In the genomic region with DNA sequence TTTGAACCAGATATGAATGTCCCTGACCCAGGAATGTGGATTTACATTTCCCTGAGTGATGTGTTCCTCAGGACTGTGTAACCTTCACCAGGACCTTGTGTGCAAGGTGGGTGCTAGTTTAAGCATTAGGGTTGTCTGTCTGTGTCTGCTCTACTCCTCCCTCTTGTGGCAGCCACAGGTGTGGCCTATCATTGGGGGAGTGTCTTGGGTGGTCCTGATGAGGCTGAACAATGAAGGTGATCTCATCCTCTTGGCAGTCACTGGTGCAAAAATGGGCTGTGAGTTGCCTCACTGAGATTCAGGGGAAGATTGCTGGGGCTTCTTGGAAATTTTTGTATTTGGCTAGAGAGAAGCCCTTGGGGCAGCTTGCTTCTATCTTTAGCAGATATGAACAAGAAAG, we compare ENCODE assay signal across 12 mouse cellular contexts.
A peak's percentile ranks its signal among the peaks of the same experiment; 100 is the strongest.
DNase-seq lines count a peak whose midpoint lies in the region; ATAC-seq and TF ChIP-seq lines count a peak whose summit lies in the region.
"Had no signal": no experiment of that assay in that cellular context is flagged by ENCODE, and none has a peak within 500 bp of the region (broad histone marks: within the 10 kb centered on the region; RNA-seq: fewer than 3 reads in every experiment).

No protein-coding gene starts in this region.

- 0 out of 2 replicates have a peak, but pooled peaks cover 3% of the 10 kb centered on the region for H3K4me1 ChIP-seq in liver, adult 2 months (ENCODE audit: control insufficient read depth, insufficient read depth, low read length)
- no peaks in the 10 kb centered on the region for H3K4me1 ChIP-seq in embryonic facial prominence, embryonic 14.5 days (ENCODE audit: control insufficient read depth, insufficient read depth, low read length)
- no peaks in the 10 kb centered on the region for H3K4me1 ChIP-seq in stomach, postnatal 0 days (replicated peaks; ENCODE audit: control insufficient read depth, insufficient read depth)
- H3K4me1 ChIP-seq: limb, embryonic 15.5 days had no signal

- ATAC-seq in embryonic facial prominence, embryonic 14.5 days (ENCODE audit: low read depth) = 0 out of 2 replicates have a peak, but pooled peaks have one; percentile 53
- no peak for ATAC-seq in stomach, postnatal 0 days (ENCODE audit: low FRiP score, low TSS enrichment)

- TF ChIP-seq CTCF in liver, adult 2 months (IDR thresholded peaks at IDR 0.05; ENCODE audit: low read depth, low read length) = peak; percentile 21; the same call in 1 of the 2 replicates
- peak; percentile 69 for TF ChIP-seq CTCF in stomach, postnatal 0 days (IDR thresholded peaks at IDR 0.05; ENCODE audit: low read depth)

- no peaks in the 10 kb centered on the region for H3K27me3 ChIP-seq in liver, adult 2 months (ENCODE audit: control insufficient read depth, insufficient read depth, low read length)
- H3K27me3 ChIP-seq in embryonic facial prominence, embryonic 14.5 days (replicated peaks; ENCODE audit: control insufficient read depth, insufficient read depth, low read length) = no peaks in the 10 kb centered on the region
- H3K27me3 ChIP-seq in stomach, postnatal 0 days (ENCODE audit: control insufficient read depth, insufficient read depth, low read length) = no peaks in the 10 kb centered on the region
- H3K27me3 ChIP-seq: limb, embryonic 15.5 days had no signal

- no peaks in the 10 kb centered on the region for H3K79me2 ChIP-seq in liver, adult 2 months (ENCODE audit: control insufficient read depth, insufficient read depth, low read length)

- H3K9me3 ChIP-seq in embryonic facial prominence, embryonic 14.5 days (ENCODE audit: control insufficient read depth, low read length) = no peaks in the 10 kb centered on the region
- no peaks in the 10 kb centered on the region for H3K9me3 ChIP-seq in stomach, postnatal 0 days (ENCODE audit: control insufficient read depth, low read length)
- H3K9me3 ChIP-seq: G1E; limb, embryonic 15.5 days had no signal

- no peak overlapping the region for H3K4me2 ChIP-seq in embryonic facial prominence, embryonic 14.5 days (ENCODE audit: low read depth, low read length)
- H3K4me2 ChIP-seq in stomach, postnatal 0 days (replicated peaks; ENCODE audit: low read depth) = no peak overlapping the region
- H3K4me2 ChIP-seq: limb, embryonic 15.5 days had no signal

- no peak overlapping the region for H3K4me3 ChIP-seq in liver, adult 2 months (ENCODE audit: insufficient read depth, low read depth, low read length)
- H3K4me3 ChIP-seq in embryonic facial prominence, embryonic 14.5 days (ENCODE audit: low read depth, low read length) = no peak overlapping the region
- H3K4me3 ChIP-seq in stomach, postnatal 0 days (ENCODE audit: low read depth, low read length) = no peak overlapping the region
- H3K4me3 ChIP-seq: erythroblast, embryonic 14.5 days; limb, embryonic 15.5 days had no signal

- H3K9ac ChIP-seq in liver, adult 2 months (ENCODE audit: low read depth, low read length) = no peak overlapping the region
- H3K9ac ChIP-seq in embryonic facial prominence, embryonic 14.5 days (ENCODE audit: low read depth, low read length) = no peak overlapping the region
- no peak overlapping the region for H3K9ac ChIP-seq in stomach, postnatal 0 days (ENCODE audit: low read length)
- H3K9ac ChIP-seq: limb, embryonic 15.5 days had no signal

- no peaks in the 10 kb centered on the region for H3K36me3 ChIP-seq in liver, adult 2 months (ENCODE audit: control insufficient read depth, insufficient read depth, low read length)
- no peaks in the 10 kb centered on the region for H3K36me3 ChIP-seq in embryonic facial prominence, embryonic 14.5 days (ENCODE audit: control insufficient read depth, insufficient read depth, low read length)
- no peaks in the 10 kb centered on the region for H3K36me3 ChIP-seq in stomach, postnatal 0 days (ENCODE audit: control insufficient read depth, insufficient read depth, low read length)
- H3K36me3 ChIP-seq: G1E; limb, embryonic 15.5 days had no signal

- no peak overlapping the region for H3K27ac ChIP-seq in liver, adult 2 months (replicated peaks; ENCODE audit: insufficient read depth, low read depth, low read length)
- H3K27ac ChIP-seq in embryonic facial prominence, embryonic 14.5 days (replicated peaks; ENCODE audit: low read depth, low read length) = no peak overlapping the region
- H3K27ac ChIP-seq in stomach, postnatal 0 days (replicated peaks) = no peak overlapping the region
- H3K27ac ChIP-seq: limb, embryonic 15.5 days had no signal

- TF ChIP-seq POLR2A in liver, adult 2 months (IDR thresholded peaks at IDR 0.05; ENCODE audit: extremely low read depth, insufficient read depth, low read length) = no peak

- peak; percentile 48 to 57 for DNase-seq in cerebellum, postnatal 10 days
- DNase-seq in cerebellum, postnatal 36 days = no peak
- DNase-seq in liver, adult 2 months (ENCODE audit: extremely low read depth, low read depth, low spot score) = no peak
- DNase-seq in liver = no peak
- peak; percentile 32 for DNase-seq in embryonic facial prominence, embryonic 14.5 days (ENCODE audit: low spot score)
- DNase-seq in stomach, postnatal 0 days (ENCODE audit: low spot score) = no peak
- DNase-seq in testis, postnatal 14 days (ENCODE audit: low spot score) = no peak
- DNase-seq in MN1 (ENCODE audit: low spot score) = no peak
- DNase-seq: right cerebral cortex, postnatal 4 days had no signal

- TF ChIP-seq EP300 in stomach, postnatal 0 days (optimal IDR thresholded peaks at IDR 0.05) = no peak

Comparison
In these comparisons a context has a peak if more than half of its experiments do, and no peak if none do; other contexts are left out.
1. DNase-seq: peak in cerebellum, postnatal 10 days (2 of 2) and embryonic facial prominence, embryonic 14.5 days (single experiment); none in cerebellum, postnatal 36 days (0 of 2), liver, adult 2 months (single experiment), liver (single experiment), stomach, postnatal 0 days (single experiment), testis, postnatal 14 days (single experiment) and MN1 (single experiment).